In the genomic region with DNA sequence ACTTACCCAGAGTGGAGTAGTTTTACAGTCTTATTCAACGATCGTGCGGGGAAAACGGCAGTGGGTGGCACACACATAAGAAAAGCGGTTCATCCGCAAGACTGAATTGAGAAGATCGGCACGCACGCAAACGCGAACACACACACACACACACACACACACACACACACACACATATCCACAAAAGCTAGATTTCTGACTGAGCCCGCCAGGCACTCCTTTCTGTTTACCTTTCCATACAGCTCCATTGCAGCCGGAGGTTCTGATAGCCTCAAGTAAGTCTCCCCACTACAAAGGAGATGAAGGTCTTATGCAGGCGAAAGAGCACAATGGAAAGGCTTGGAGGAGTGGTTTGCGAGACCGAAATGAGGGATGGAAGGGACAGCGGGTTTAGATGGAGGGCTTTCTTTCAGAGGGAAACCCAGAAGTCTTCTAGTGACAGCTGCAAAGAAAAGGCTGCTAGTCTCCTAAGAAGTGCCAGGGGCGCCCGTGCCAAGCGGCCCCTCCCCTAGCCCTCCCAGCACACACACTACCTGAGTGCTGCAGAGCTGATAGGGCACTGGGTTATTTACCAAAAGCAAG, we compare ENCODE assay signal across 7 mouse cellular contexts. TPM values are rescaled to one million over a fixed set of nuclear protein-coding genes. Genes with fewer than 3 reads are reported as not detected.
DNase-seq lines count a peak whose midpoint lies in the region; ATAC-seq and TF ChIP-seq lines count a peak whose summit lies in the region.

A gene (minus strand): TSS at position 434 of the 582 bp plus-strand sequence.

- H3K9ac ChIP-seq in ES-E14 (ENCODE audit: insufficient read depth, low read depth, low read length, poor library complexity, severe bottlenecking): no peak within 1 kb of the TSS
- peak within 1 kb of the TSS; percentile 22; the same call in 1 of the 2 replicates for H3K9ac ChIP-seq in embryonic facial prominence, embryonic 11.5 days (replicated peaks; ENCODE audit: low read length)
- no peak within 1 kb of the TSS for H3K9ac ChIP-seq in lung, postnatal 0 days (replicated peaks; ENCODE audit: low read depth)
- no peak within 1 kb of the TSS for H3K9ac ChIP-seq in stomach, embryonic 15.5 days

- no peak for DNase-seq in ES-E14 (ENCODE audit: low read depth, low spot score)
- DNase-seq in adrenal gland, adult 2 months: peak; percentile 4
- DNase-seq in embryonic facial prominence, embryonic 11.5 days (ENCODE audit: low spot score): no peak
- no peak for DNase-seq in layer of hippocampus, adult 2 months (ENCODE audit: low spot score in 2 of 2)
- peak; percentile 38 for DNase-seq in lung, postnatal 0 days (ENCODE audit: low spot score)
- no peak for DNase-seq in thymus, adult 18-20 months

- H3K36me3 ChIP-seq in ES-E14 (ENCODE audit: control insufficient read depth, insufficient read depth, low read length, poor library complexity, severe bottlenecking): no peaks in the 10 kb centered on the region
- no peaks in the 10 kb centered on the region for H3K36me3 ChIP-seq in embryonic facial prominence, embryonic 11.5 days (replicated peaks; ENCODE audit: control insufficient read depth, insufficient read depth, low read depth, low read length)
- H3K36me3 ChIP-seq in lung, postnatal 0 days (ENCODE audit: insufficient read depth, low read length): no peaks in the 10 kb centered on the region
- no peaks in the 10 kb centered on the region for H3K36me3 ChIP-seq in stomach, embryonic 15.5 days

- in situ Hi-C loops in ES-E14 (cut with MboI; ENCODE audit: low sequenced_read_pairs in 2 of 2, unreplicated experiment in 2 of 2): no loop called here

- no peaks in the 10 kb centered on the region for H3K9me3 ChIP-seq in ES-E14 (ENCODE audit: control insufficient read depth, insufficient read depth, low read depth, low read length)
- H3K9me3 ChIP-seq in embryonic facial prominence, embryonic 11.5 days (replicated peaks; ENCODE audit: control insufficient read depth, low read length): no peaks in the 10 kb centered on the region
- H3K9me3 ChIP-seq in lung, postnatal 0 days (ENCODE audit: low read length): no peaks in the 10 kb centered on the region
- no peaks in the 10 kb centered on the region for H3K9me3 ChIP-seq in stomach, embryonic 15.5 days

- no peak within 1 kb of the TSS for H3K27ac ChIP-seq in ES-E14 (ENCODE audit: insufficient read depth, low read depth, low read length, poor library complexity, severe bottlenecking)
- H3K27ac ChIP-seq in embryonic facial prominence, embryonic 11.5 days (replicated peaks; ENCODE audit: low read depth, low read length): no peak within 1 kb of the TSS
- peak within 1 kb of the TSS; percentile 86 for H3K27ac ChIP-seq in layer of hippocampus, adult 2 months
- peak within 1 kb of the TSS; percentile 54 for H3K27ac ChIP-seq in lung, postnatal 0 days (ENCODE audit: low read length)
- H3K27ac ChIP-seq in stomach, embryonic 15.5 days: no peak within 1 kb of the TSS

- peak within 1 kb of the TSS; percentile 75 for H3K4me2 ChIP-seq in embryonic facial prominence, embryonic 11.5 days (ENCODE audit: low read depth, low read length)
- peak within 1 kb of the TSS; percentile 62 for H3K4me2 ChIP-seq in lung, postnatal 0 days (replicated peaks; ENCODE audit: low read depth, low read length)
- peak within 1 kb of the TSS; percentile 67 for H3K4me2 ChIP-seq in stomach, embryonic 15.5 days

- no peaks in the 10 kb centered on the region for H3K4me1 ChIP-seq in ES-E14 (ENCODE audit: control insufficient read depth in 2 of 2, insufficient read depth in 2 of 2, low read length in 2 of 2, poor library complexity in 1 of 2)
- H3K4me1 ChIP-seq in embryonic facial prominence, embryonic 11.5 days (ENCODE audit: control insufficient read depth, insufficient read depth, low read length): no peaks in the 10 kb centered on the region; the same call in 1 of the 2 replicates
- 0 out of 2 replicates have a peak, but pooled peaks cover 3% of the 10 kb centered on the region for H3K4me1 ChIP-seq in lung, postnatal 0 days (ENCODE audit: insufficient read depth, low read depth, low read length)
- no peaks in the 10 kb centered on the region for H3K4me1 ChIP-seq in stomach, embryonic 15.5 days

- no peaks in the 10 kb centered on the region; the same call in 1 of the 2 replicates for H3K27me3 ChIP-seq in embryonic facial prominence, embryonic 11.5 days (ENCODE audit: control insufficient read depth, insufficient read depth, low read length)
- H3K27me3 ChIP-seq in lung, postnatal 0 days (replicated peaks; ENCODE audit: insufficient read depth, low read length): 0 out of 2 replicates have a peak, but pooled peaks cover 8% of the 10 kb centered on the region
- no peaks in the 10 kb centered on the region for H3K27me3 ChIP-seq in stomach, embryonic 15.5 days (replicated peaks)

- no peak for TF ChIP-seq CTCF in layer of hippocampus, adult 2 months (conservative IDR thresholded peaks at IDR 0.05)
- no peak for TF ChIP-seq CTCF in lung, postnatal 0 days (IDR thresholded peaks at IDR 0.05)

- peak within 1 kb of the TSS; percentile 48 to 69 for H3K4me3 ChIP-seq in ES-E14 (ENCODE audit: insufficient read depth in 1 of 2, low read depth in 1 of 2, low read length in 2 of 2, poor library complexity in 1 of 2, severe bottlenecking in 1 of 2)
- H3K4me3 ChIP-seq in embryonic facial prominence, embryonic 11.5 days (ENCODE audit: low read depth, low read length): peak within 1 kb of the TSS; percentile 39
- peak within 1 kb of the TSS; percentile 80 for H3K4me3 ChIP-seq in layer of hippocampus, adult 2 months
- peak within 1 kb of the TSS; percentile 29 for H3K4me3 ChIP-seq in lung, postnatal 0 days (ENCODE audit: low read depth, low read length)
- H3K4me3 ChIP-seq in stomach, embryonic 15.5 days (replicated peaks): peak within 1 kb of the TSS; percentile 41

- TF ChIP-seq EP300 in lung, postnatal 0 days (IDR thresholded peaks at IDR 0.05): no peak

- peak; percentile 49; the same call in 1 of the 2 replicates for ATAC-seq in embryonic facial prominence, embryonic 11.5 days (replicated peaks; ENCODE audit: insufficient number of reproducible peaks, low FRiP score, low TSS enrichment, low read depth)
- ATAC-seq in lung, postnatal 0 days: peak; percentile 55
- peak; percentile 44 for ATAC-seq in stomach, embryonic 15.5 days (ENCODE audit: insufficient read depth, low FRiP score, low read depth)

- 1% methylated on average over 20 of the region's 20 CpGs for WGBS in embryonic facial prominence, embryonic 11.5 days
- WGBS in lung, postnatal 0 days: under 1% methylated on average over 20 of the region's 20 CpGs
- WGBS in stomach, embryonic 15.5 days: 2% methylated on average over 20 of the region's 20 CpGs

TF ChIP-seq in ES-E14, 5 proteins besides CTCF, POLR2A, EP300 and RAD21:
- TF ChIP-seq ZNF384 (IDR thresholded peaks at IDR 0.05; ENCODE audit: low read depth, low read length) (no peak), CHD2 (IDR thresholded peaks at IDR 0.05; ENCODE audit: low read depth, low read length) (no peak)

RNA-seq across cellular contexts. Expression of the gene that starts here (rescaled TPM):
- total RNA-seq in ES-E14 (2012; rRNA removed): 0.05 TPM in 1 of 2 replicates, not detected in the other
- 10 to 100 TPM; 25.7 to 38.3 TPM for total RNA-seq in adrenal gland, adult 2 months (2021)
- polyA plus RNA-seq in adrenal gland, adult 2 months (2012; rRNA removed): 1.9 and 2.4 TPM in 2 replicates
- polyA plus RNA-seq in embryonic facial prominence, embryonic 11.5 days (2014; fragmentation: Nextera tagmentation; extraction: Ambion mirVana): 4.2 and 6.3 TPM in 2 replicates
- total RNA-seq in layer of hippocampus, adult 2 months (2021): 100 to 1,000 TPM; 173 to 182 TPM
- polyA plus RNA-seq in lung, postnatal 0 days (2015; fragmentation: Nextera tagmentation; extraction: Ambion mirVana): 2.8 and 3.2 TPM in 2 replicates
- polyA plus RNA-seq in stomach, embryonic 15.5 days (2015; fragmentation: Nextera tagmentation; extraction: Ambion mirVana): 4.7 and 4.8 TPM in 2 replicates

Comparison
In these comparisons a context has a peak if more than half of its experiments do, and no peak if none do; other contexts are left out.
1. RNA of the gene that starts here (total RNA-seq): 173 to 182 TPM in layer of hippocampus, adult 2 months and 25.7 to 38.3 TPM in adrenal gland, adult 2 months; 0.05 TPM in ES-E14; every median in the first group is over 10 times any median in the second.
2. RNA of the gene that starts here (total RNA-seq): 173 to 182 TPM in layer of hippocampus, adult 2 months; 25.7 to 38.3 TPM in adrenal gland, adult 2 months; every median in the first group is over 4 times any median in the second.
3. DNase-seq: peak in adrenal gland, adult 2 months (single experiment) and lung, postnatal 0 days (single experiment); none in ES-E14 (single experiment), embryonic facial prominence, embryonic 11.5 days (single experiment), layer of hippocampus, adult 2 months (0 of 2) and thymus, adult 18-20 months (0 of 2).
4. H3K27ac ChIP-seq: peak in layer of hippocampus, adult 2 months (single experiment) and lung, postnatal 0 days (single experiment); none in ES-E14 (single experiment), embryonic facial prominence, embryonic 11.5 days (single experiment) and stomach, embryonic 15.5 days (single experiment).
5. H3K4me3 ChIP-seq: peak in every context shown above with its lines; median percentile 80 in layer of hippocampus, adult 2 months; 58 in ES-E14; 41 in stomach, embryonic 15.5 days; 39 in embryonic facial prominence, embryonic 11.5 days; 29 in lung, postnatal 0 days.
6. Peak in every context shown above with its lines, with median percentiles within 50 percentile points of each other: ATAC-seq and H3K4me2 ChIP-seq.